ENCODE assay signal across 8 mouse cellular contexts in the genomic region with DNA sequence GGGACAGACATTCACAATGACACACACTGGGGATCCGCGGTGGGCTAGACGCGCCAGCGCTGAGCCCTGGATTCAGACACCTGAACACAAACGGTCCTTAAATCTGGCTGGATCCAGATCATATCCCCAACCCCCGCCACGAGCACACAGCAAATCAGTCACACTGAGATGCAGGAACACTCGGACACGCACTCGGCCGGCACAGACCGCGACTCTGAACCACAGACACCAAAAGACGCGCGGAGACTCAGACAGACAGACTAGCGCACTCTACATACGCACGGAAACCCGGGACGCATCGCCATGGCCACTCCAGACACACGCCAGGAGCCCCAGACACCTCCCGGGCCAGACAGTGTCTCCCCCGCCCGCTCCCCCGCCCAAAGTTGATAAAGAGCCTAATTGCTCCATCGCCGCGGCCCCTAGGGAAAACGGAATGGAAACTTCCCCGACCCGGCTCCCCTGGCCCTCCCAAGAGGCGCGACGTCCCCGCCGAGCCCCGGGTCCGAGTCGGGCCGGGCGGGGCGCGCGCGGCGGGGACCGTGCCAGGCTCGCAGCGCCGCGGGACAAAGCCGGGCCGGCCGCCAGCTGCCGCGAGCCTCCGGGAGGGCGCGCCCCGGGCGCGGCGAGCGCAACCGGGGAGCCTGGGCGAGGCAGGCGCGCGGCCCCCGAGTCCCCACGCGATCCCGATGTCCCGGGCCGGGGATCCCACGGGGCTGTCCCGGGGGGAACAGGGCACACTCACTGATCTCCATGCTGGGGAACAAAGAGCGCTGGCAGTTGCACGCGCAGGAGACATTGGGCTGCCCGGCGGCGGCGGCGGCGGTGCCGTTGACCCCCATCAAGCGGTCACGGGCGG. TPM values are rescaled to one million over a fixed set of nuclear protein-coding genes. Genes with fewer than 3 reads are reported as not detected.
DNase-seq lines count a peak whose midpoint lies in the region; ATAC-seq and TF ChIP-seq lines count a peak whose summit lies in the region.

No protein-coding gene starts in this region.

- no peaks in the 10 kb centered on the region for H3K27me3 ChIP-seq in kidney, embryonic 14.5 days (ENCODE audit: control insufficient read depth, insufficient read depth, low read length)
- H3K27me3 ChIP-seq in forebrain, embryonic 13.5 days, result no peaks in the 10 kb centered on the region
- H3K27me3 ChIP-seq in hindbrain, embryonic 11.5 days (ENCODE audit: control insufficient read depth, insufficient read depth, low read length), result peaks cover 6% of the 10 kb centered on the region; the same call in 1 of the 2 replicates
- no peaks in the 10 kb centered on the region for H3K27me3 ChIP-seq in limb, embryonic 14.5 days (ENCODE audit: control insufficient read depth, insufficient read depth, low read length)
- H3K27me3 ChIP-seq in myocyte (ENCODE audit: control insufficient read depth, insufficient read depth, insufficient read length), result no peaks in the 10 kb centered on the region

- H3K4me3 ChIP-seq in kidney, embryonic 14.5 days (ENCODE audit: low read length), result peak overlapping the region; percentile 94
- peak overlapping the region; percentile 21 for H3K4me3 ChIP-seq in bone marrow, adult 2 months (replicated peaks; ENCODE audit: control insufficient read depth, low read depth, low read length)
- H3K4me3 ChIP-seq in forebrain, embryonic 13.5 days, result peak overlapping the region; percentile 98
- H3K4me3 ChIP-seq in hindbrain, embryonic 11.5 days (ENCODE audit: low read depth, low read length), result peak overlapping the region; percentile 95
- peak overlapping the region; percentile 92 for H3K4me3 ChIP-seq in limb, embryonic 14.5 days (replicated peaks; ENCODE audit: low read length)
- H3K4me3 ChIP-seq in myocyte, result peak overlapping the region; percentile 92

- DNase-seq in kidney, adult 11 months, result no peak
- DNase-seq in hindbrain, embryonic 11.5 days (ENCODE audit: low spot score), result peak; percentile 74
- peak; percentile 50 for DNase-seq in limb, embryonic 14.5 days (ENCODE audit: low spot score)
- peak; percentile 22 for DNase-seq in yolk sac, embryonic 10.5 days (ENCODE audit: low spot score)

- WGBS in kidney, embryonic 14.5 days, result under 1% methylated on average over 81 of the region's 93 CpGs
- 1% methylated on average over 91 of the region's 93 CpGs for WGBS in bone marrow, adult 2 months
- under 1% methylated on average over 86 of the region's 93 CpGs for WGBS in forebrain, embryonic 13.5 days
- under 1% methylated on average over 72 of the region's 93 CpGs for WGBS in hindbrain, embryonic 11.5 days
- WGBS in limb, embryonic 14.5 days, result 0% methylated on average over 28 of the region's 93 CpGs

- no peaks in the 10 kb centered on the region for H3K9me3 ChIP-seq in kidney, embryonic 14.5 days (ENCODE audit: control insufficient read depth, low read length)
- no peaks in the 10 kb centered on the region for H3K9me3 ChIP-seq in forebrain, embryonic 13.5 days (replicated peaks)
- no peaks in the 10 kb centered on the region for H3K9me3 ChIP-seq in hindbrain, embryonic 11.5 days (ENCODE audit: control insufficient read depth, low read length)
- H3K9me3 ChIP-seq in limb, embryonic 14.5 days (ENCODE audit: control insufficient read depth, low read length), result no peaks in the 10 kb centered on the region

- no peaks in the 10 kb centered on the region for H3K36me3 ChIP-seq in kidney, embryonic 14.5 days (ENCODE audit: control insufficient read depth, insufficient read depth, low read length)
- no peaks in the 10 kb centered on the region for H3K36me3 ChIP-seq in forebrain, embryonic 13.5 days (ENCODE audit: poor library complexity, severe bottlenecking)
- H3K36me3 ChIP-seq in hindbrain, embryonic 11.5 days (ENCODE audit: control insufficient read depth, insufficient read depth, low read length), result no peaks in the 10 kb centered on the region
- no peaks in the 10 kb centered on the region for H3K36me3 ChIP-seq in limb, embryonic 14.5 days (ENCODE audit: control insufficient read depth, insufficient read depth, low read length)
- no peaks in the 10 kb centered on the region for H3K36me3 ChIP-seq in myocyte (ENCODE audit: control insufficient read depth, insufficient read depth)

- TF ChIP-seq POLR2A in bone marrow, adult 2 months (IDR thresholded peaks at IDR 0.05; ENCODE audit: borderline replicate concordance, control insufficient read depth, low read depth, low read length), result no peak
- no peak for TF ChIP-seq POLR2A in limb, embryonic 14.5 days (IDR thresholded peaks at IDR 0.05; ENCODE audit: borderline replicate concordance, extremely low read depth, insufficient read depth, insufficient read length)
- no peak for TF ChIP-seq POLR2A in myocyte (IDR thresholded peaks at IDR 0.05; ENCODE audit: insufficient read length, low read depth)

- H3K4me1 ChIP-seq in kidney, embryonic 14.5 days (ENCODE audit: control insufficient read depth, insufficient read depth, low read length), result peaks cover 17% of the 10 kb centered on the region
- H3K4me1 ChIP-seq in bone marrow, adult 2 months (ENCODE audit: control insufficient read depth, insufficient read depth, low read length), result no peaks in the 10 kb centered on the region
- peaks cover 58% of the 10 kb centered on the region for H3K4me1 ChIP-seq in forebrain, embryonic 13.5 days
- peaks cover 11% of the 10 kb centered on the region for H3K4me1 ChIP-seq in hindbrain, embryonic 11.5 days (replicated peaks; ENCODE audit: control insufficient read depth, insufficient read depth, low read length)
- peaks cover 51% of the 10 kb centered on the region for H3K4me1 ChIP-seq in limb, embryonic 14.5 days (ENCODE audit: control insufficient read depth, insufficient read depth, low read length)

- H3K4me2 ChIP-seq in kidney, embryonic 14.5 days (replicated peaks; ENCODE audit: low read depth, low read length), result peak overlapping the region; percentile 76
- peak overlapping the region; percentile 84 for H3K4me2 ChIP-seq in forebrain, embryonic 13.5 days
- peak overlapping the region; percentile 77 for H3K4me2 ChIP-seq in hindbrain, embryonic 11.5 days (replicated peaks; ENCODE audit: low read depth, low read length)
- H3K4me2 ChIP-seq in limb, embryonic 14.5 days (replicated peaks; ENCODE audit: low read depth, low read length, severe bottlenecking), result peak overlapping the region; percentile 80
- no peak overlapping the region for H3K4me2 ChIP-seq in myocyte (ENCODE audit: low read depth)

- ATAC-seq in kidney, embryonic 14.5 days (ENCODE audit: low FRiP score, low TSS enrichment), result peak; percentile 21
- ATAC-seq in forebrain, embryonic 13.5 days, result peak; percentile 16; the same call in 1 of the 2 replicates
- peak; percentile 41 for ATAC-seq in hindbrain, embryonic 11.5 days (ENCODE audit: low FRiP score)
- ATAC-seq in limb, embryonic 14.5 days (ENCODE audit: low FRiP score, low read depth), result no peak

- peak overlapping the region; percentile 55; the same call in 1 of the 2 replicates for H3K27ac ChIP-seq in kidney, embryonic 14.5 days (ENCODE audit: low read depth, low read length)
- peak overlapping the region; percentile 17; the same call in 1 of the 2 replicates for H3K27ac ChIP-seq in bone marrow, adult 2 months (ENCODE audit: control insufficient read depth, insufficient read depth, low read depth, low read length, poor library complexity)
- H3K27ac ChIP-seq in forebrain, embryonic 13.5 days, result peak overlapping the region; percentile 80
- H3K27ac ChIP-seq in hindbrain, embryonic 11.5 days (ENCODE audit: low read depth, low read length), result peak overlapping the region; percentile 81
- H3K27ac ChIP-seq in limb, embryonic 14.5 days (replicated peaks; ENCODE audit: low read depth, low read length), result peak overlapping the region; percentile 90

- no peak for TF ChIP-seq CTCF in bone marrow, adult 2 months (IDR thresholded peaks at IDR 0.05; ENCODE audit: control insufficient read depth, insufficient read depth, low read length)

- peak overlapping the region; percentile 95 for H3K9ac ChIP-seq in kidney, embryonic 14.5 days (ENCODE audit: low read depth, low read length)
- peak overlapping the region; percentile 100 for H3K9ac ChIP-seq in forebrain, embryonic 13.5 days
- H3K9ac ChIP-seq in hindbrain, embryonic 11.5 days (ENCODE audit: low read depth, low read length), result peak overlapping the region; percentile 99
- peak overlapping the region; percentile 98 for H3K9ac ChIP-seq in limb, embryonic 14.5 days (ENCODE audit: low read depth, low read length, severe bottlenecking)

- H3ac ChIP-seq in myocyte (ENCODE audit: control insufficient read depth, insufficient read length), result peak overlapping the region; percentile 87

- H3K79me2 ChIP-seq in myocyte (ENCODE audit: control insufficient read depth, insufficient read depth), result peaks cover 67% of the 10 kb centered on the region

TF ChIP-seq in myocyte, 11 proteins besides CTCF, POLR2A, EP300 and RAD21 (continues in another document):
- TF ChIP-seq POLR2AphosphoS2 (IDR thresholded peaks at IDR 0.05; ENCODE audit: insufficient read length, low read depth), result peak; percentile 65
- no peak for TF ChIP-seq USF1 (IDR thresholded peaks at IDR 0.05; ENCODE audit: low read depth)
- TF ChIP-seq MAX (IDR thresholded peaks at IDR 0.05; ENCODE audit: low read depth), result no peak
- TF ChIP-seq REST (IDR thresholded peaks at IDR 0.05; ENCODE audit: insufficient read depth, insufficient read length), result no peak
- TF ChIP-seq MYOD1 (IDR thresholded peaks at IDR 0.05; ENCODE audit: control insufficient read depth in 1 of 3, insufficient read length in 2 of 3, low read depth in 2 of 3), result peak in 1 of 3 experiments; percentile 3

RNA-seq across cellular contexts. Expression of gene Pmepa1, which starts 0.8 kb away (rescaled TPM):
- 4.9 and 5.8 TPM in 2 replicates for polyA plus RNA-seq in kidney, embryonic 14.5 days (2014; fragmentation: Nextera tagmentation; extraction: Ambion mirVana)
- 2.5 and 12.5 TPM in 2 replicates for polyA plus RNA-seq in bone marrow, adult 2 months (2011; ENCODE audit: insufficient read depth, insufficient read length, low replicate concordance, missing spikeins)
- polyA plus RNA-seq in forebrain, embryonic 13.5 days (2015; fragmentation: Nextera tagmentation; extraction: Ambion mirVana), result 4.6 and 5.3 TPM in 2 replicates
- 3.4 and 5.0 TPM in 2 replicates for polyA plus RNA-seq in hindbrain, embryonic 11.5 days (2014; fragmentation: Nextera tagmentation; extraction: Ambion mirVana)
- 41.0 and 62.3 TPM in 2 replicates for polyA plus RNA-seq in limb, embryonic 14.5 days (2012; rRNA removed)
- 10.2 and 11.6 TPM in 2 replicates for polyA plus RNA-seq in limb, embryonic 14.5 days (2014; fragmentation: Nextera tagmentation; extraction: Ambion mirVana)
- 260 TPM for polyA plus RNA-seq in myocyte (2012; fragmentation: generic; extraction: Trizol)

RNA-seq across cellular contexts. Expression of gene Zbp1, which starts 56.8 kb away (rescaled TPM):
- polyA plus RNA-seq in kidney, embryonic 14.5 days (2014; fragmentation: Nextera tagmentation; extraction: Ambion mirVana), result 0.26 TPM in 1 of 2 replicates, not detected in the other
- 8.1 and 9.1 TPM in 2 replicates for polyA plus RNA-seq in bone marrow, adult 2 months (2011; ENCODE audit: insufficient read depth, insufficient read length, low replicate concordance, missing spikeins)
- polyA plus RNA-seq in forebrain, embryonic 13.5 days (2015; fragmentation: Nextera tagmentation; extraction: Ambion mirVana), result not detected in 2 replicates
- polyA plus RNA-seq in hindbrain, embryonic 11.5 days (2014; fragmentation: Nextera tagmentation; extraction: Ambion mirVana), result 0.33 TPM in 1 of 2 replicates, not detected in the other
- polyA plus RNA-seq in limb, embryonic 14.5 days (2012; rRNA removed), result 0.60 and 0.69 TPM in 2 replicates
- 0.33 and 0.65 TPM in 2 replicates for polyA plus RNA-seq in limb, embryonic 14.5 days (2014; fragmentation: Nextera tagmentation; extraction: Ambion mirVana)
- polyA plus RNA-seq in myocyte (2012; fragmentation: generic; extraction: Trizol), result 1.1 TPM

Comparison
In these comparisons a context has a peak if more than half of its experiments do, and no peak if none do; other contexts are left out.
1. H3K27ac ChIP-seq: peak in every context shown above with its lines; median percentile 90 in limb, embryonic 14.5 days; 81 in hindbrain, embryonic 11.5 days; 80 in forebrain, embryonic 13.5 days; 55 in kidney, embryonic 14.5 days; 17 in bone marrow, adult 2 months.
2. H3K4me3 ChIP-seq: peak in every context shown above with its lines; median percentile 98 in forebrain, embryonic 13.5 days; 95 in hindbrain, embryonic 11.5 days; 94 in kidney, embryonic 14.5 days; 92 in limb, embryonic 14.5 days; 92 in myocyte; 21 in bone marrow, adult 2 months.